Comparison of ENCODE assay signal across 10 mouse cellular contexts in genomic region chr11:17284055-17284454, GRCm38 (mm10). TPM values are rescaled to one million over a fixed set of nuclear protein-coding genes. Genes with fewer than 3 reads are reported as not detected.
A peak's percentile ranks its signal among the peaks of the same experiment; 100 is the strongest.
DNase-seq lines count a peak whose midpoint lies in the region; ATAC-seq and TF ChIP-seq lines count a peak whose summit lies in the region.
"Had no signal": no experiment of that assay in that cellular context is flagged by ENCODE, and none has a peak within 500 bp of the region (broad histone marks: within the 10 kb centered on the region; RNA-seq: fewer than 3 reads in every experiment).

No protein-coding gene starts in this region.

- DNase-seq in kidney, postnatal 10 days, result peak; percentile 26
- DNase-seq in kidney, adult 18-20 months, result no peak
- peak; percentile 22 for DNase-seq in G1E (ENCODE audit: low spot score)
- peak; percentile 56 for DNase-seq in testis, postnatal 10 days (ENCODE audit: low spot score)
- DNase-seq in urinary bladder, adult 2 months (ENCODE audit: low spot score), result no peak
- DNase-seq in frontal cortex, postnatal 25 days (ENCODE audit: low spot score in 2 of 2), result no peak
- DNase-seq: kidney, adult 9 months had no signal

- peak; percentile 60 for TF ChIP-seq CTCF in G1E (IDR thresholded peaks at IDR 0.05; ENCODE audit: low read depth, low read length)

- 0 out of 2 replicates have a peak, but pooled peaks have one; percentile 25 for ATAC-seq in G1E (ENCODE audit: extremely low read depth, insufficient number of reproducible peaks, low FRiP score, poor library complexity, severe bottlenecking)
- ATAC-seq in granulocyte monocyte progenitor cell, adult 5-6 weeks (replicated peaks; ENCODE audit: poor library complexity, severe bottlenecking), result peak; percentile 83
- ATAC-seq in forebrain, embryonic 13.5 days, result no peak

- no peaks in the 10 kb centered on the region for H3K27me3 ChIP-seq in G1E (ENCODE audit: insufficient read depth, low read length)
- H3K27me3 ChIP-seq in forebrain, embryonic 13.5 days, result 0 out of 2 replicates have a peak, but pooled peaks cover 3% of the 10 kb centered on the region

- WGBS in forebrain, embryonic 13.5 days, result 73% methylated on average over 10 of the region's 10 CpGs

- H3K4me1 ChIP-seq in G1E (ENCODE audit: insufficient read depth, low read depth, low read length), result peaks cover 12% of the 10 kb centered on the region
- no peaks in the 10 kb centered on the region for H3K4me1 ChIP-seq in forebrain, embryonic 13.5 days

- H3K36me3 ChIP-seq in G1E (replicated peaks), result no peaks in the 10 kb centered on the region
- H3K36me3 ChIP-seq in forebrain, embryonic 13.5 days (ENCODE audit: poor library complexity, severe bottlenecking), result no peaks in the 10 kb centered on the region

- H3K9ac ChIP-seq in forebrain, embryonic 13.5 days, result no peak overlapping the region

- H3K4me2 ChIP-seq in forebrain, embryonic 13.5 days, result no peak overlapping the region

- H3K27ac ChIP-seq in forebrain, embryonic 13.5 days, result no peak overlapping the region
- H3K27ac ChIP-seq: macrophage had no signal

- H3K9me3 ChIP-seq in G1E (replicated peaks), result no peaks in the 10 kb centered on the region
- no peaks in the 10 kb centered on the region for H3K9me3 ChIP-seq in forebrain, embryonic 13.5 days (replicated peaks)

- no peak overlapping the region for H3K4me3 ChIP-seq in G1E (ENCODE audit: low read depth, low read length)
- H3K4me3 ChIP-seq in forebrain, embryonic 13.5 days, result no peak overlapping the region

RNA-seq across cellular contexts. Expression of gene C1d, which starts 26.7 kb away (rescaled TPM):
- total RNA-seq in G1E (2014; fragmentation: Nextera tagmentation) (9.3 and 15.0 TPM in 2 replicates), G1E (2017) (33.4 and 39.8 TPM in 2 replicates)
- polyA plus RNA-seq in G1E (2012), result 1.7 and 2.7 TPM in 2 replicates
- total RNA-seq in granulocyte monocyte progenitor cell, adult 5-6 weeks (2014; fragmentation: Nextera tagmentation), result 34.4 and 35.3 TPM in 2 replicates
- 92.9 and 108 TPM in 2 replicates for total RNA-seq in granulocyte monocyte progenitor cell, adult 5-6 weeks (2017)
- polyA plus RNA-seq in forebrain, embryonic 13.5 days (2015; fragmentation: Nextera tagmentation; extraction: Ambion mirVana), result 101 and 111 TPM in 2 replicates
- 46.4 and 49.6 TPM in 2 replicates for polyA plus RNA-seq in urinary bladder, adult 2 months (2012; rRNA removed)

Comparison
In these comparisons a context has a peak if more than half of its experiments do, and no peak if none do; other contexts are left out.
1. DNase-seq: peak in kidney, postnatal 10 days (single experiment), G1E (single experiment) and testis, postnatal 10 days (single experiment); none in kidney, adult 18-20 months (single experiment), urinary bladder, adult 2 months (single experiment) and frontal cortex, postnatal 25 days (0 of 2).
2. RNA of gene C1d, which starts 26.7 kb away (polyA plus RNA-seq): 101 to 111 TPM in forebrain, embryonic 13.5 days and 46.4 to 49.6 TPM in urinary bladder, adult 2 months; 1.7 to 2.7 TPM in G1E; every median in the first group is over 10 times any median in the second.